In the genomic region with DNA sequence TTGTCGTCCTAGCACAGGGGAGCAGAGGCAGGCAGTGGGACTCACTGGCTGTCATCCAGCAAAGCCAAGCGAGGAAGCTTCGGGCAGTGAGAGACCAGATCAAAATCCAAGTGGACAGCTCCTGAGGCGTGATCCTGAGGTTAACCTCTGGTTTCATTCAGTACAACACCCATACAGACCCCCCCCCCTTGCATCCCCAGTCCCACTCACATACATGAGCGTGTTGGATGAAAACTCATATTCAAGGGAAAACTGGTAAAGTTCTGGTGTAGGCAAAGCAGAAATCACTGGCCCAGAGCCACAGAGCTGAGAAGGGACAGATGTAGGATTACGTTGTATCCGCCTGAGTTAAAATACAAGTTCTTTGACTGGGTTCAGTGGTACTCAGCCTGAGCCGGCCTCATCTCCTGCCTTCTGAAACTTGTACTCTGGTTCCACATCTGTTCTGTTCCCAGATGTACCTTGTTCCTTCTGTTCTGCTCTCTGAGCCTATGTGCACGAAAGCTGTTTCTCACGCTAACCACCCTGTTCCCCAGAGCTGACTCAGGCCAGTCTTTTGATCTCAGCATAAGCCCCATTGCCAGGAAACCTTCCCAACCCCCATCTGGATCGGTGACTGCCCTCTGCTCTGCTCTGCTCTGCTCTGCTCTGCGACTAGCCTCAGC, we compare ENCODE assay signal across 9 mouse cellular contexts.
A peak's percentile ranks its signal among the peaks of the same experiment; 100 is the strongest.
DNase-seq lines count a peak whose midpoint lies in the region; ATAC-seq and TF ChIP-seq lines count a peak whose summit lies in the region.
"Had no signal": no experiment of that assay in that cellular context is flagged by ENCODE, and none has a peak within 500 bp of the region (broad histone marks: within the 10 kb centered on the region; RNA-seq: fewer than 3 reads in every experiment).

No protein-coding gene starts in this region.

- H3K36me3 ChIP-seq in intestine, embryonic 14.5 days (ENCODE audit: control insufficient read depth, insufficient read depth, low read length), result no peaks in the 10 kb centered on the region
- H3K36me3 ChIP-seq in intestine, postnatal 0 days (ENCODE audit: control insufficient read depth, insufficient read depth), result no peaks in the 10 kb centered on the region
- no peaks in the 10 kb centered on the region for H3K36me3 ChIP-seq in limb, embryonic 14.5 days (ENCODE audit: control insufficient read depth, insufficient read depth, low read length)
- no peaks in the 10 kb centered on the region for H3K36me3 ChIP-seq in forebrain, embryonic 13.5 days (ENCODE audit: poor library complexity, severe bottlenecking)
- H3K36me3 ChIP-seq: liver, embryonic 15.5 days had no signal

- no peak for TF ChIP-seq CTCF in intestine, postnatal 0 days (IDR thresholded peaks at IDR 0.05; ENCODE audit: low read depth)

- 31% methylated on average over 12 of the region's 12 CpGs for WGBS in intestine, embryonic 14.5 days
- 34% methylated on average over 12 of the region's 12 CpGs for WGBS in intestine, postnatal 0 days
- 18% methylated on average over 12 of the region's 12 CpGs for WGBS in limb, embryonic 14.5 days
- WGBS in forebrain, embryonic 13.5 days, result 31% methylated on average over 12 of the region's 12 CpGs

- H3K4me2 ChIP-seq in intestine, embryonic 14.5 days (ENCODE audit: low read length), result no peak overlapping the region
- no peak overlapping the region for H3K4me2 ChIP-seq in intestine, postnatal 0 days (replicated peaks; ENCODE audit: low read depth)
- H3K4me2 ChIP-seq in limb, embryonic 14.5 days (replicated peaks; ENCODE audit: low read depth, low read length, severe bottlenecking), result no peak overlapping the region
- H3K4me2 ChIP-seq in forebrain, embryonic 13.5 days, result no peak overlapping the region
- H3K4me2 ChIP-seq: liver, embryonic 15.5 days had no signal

- no peak overlapping the region for H3K27ac ChIP-seq in intestine, embryonic 14.5 days (ENCODE audit: low read depth)
- H3K27ac ChIP-seq in intestine, postnatal 0 days (ENCODE audit: low read depth, low read length), result no peak overlapping the region
- H3K27ac ChIP-seq in limb, embryonic 14.5 days (replicated peaks; ENCODE audit: low read depth, low read length), result no peak overlapping the region
- no peak overlapping the region for H3K27ac ChIP-seq in forebrain, embryonic 13.5 days
- H3K27ac ChIP-seq: liver, embryonic 15.5 days had no signal

- H3K4me1 ChIP-seq in intestine, embryonic 14.5 days (replicated peaks; ENCODE audit: control insufficient read depth, insufficient read depth, low read length), result no peaks in the 10 kb centered on the region; the same call in 1 of the 2 replicates
- H3K4me1 ChIP-seq in intestine, postnatal 0 days (replicated peaks; ENCODE audit: control insufficient read depth, insufficient read depth, low read length), result 0 out of 2 replicates have a peak, but pooled peaks cover 3% of the 10 kb centered on the region
- H3K4me1 ChIP-seq in limb, embryonic 14.5 days (ENCODE audit: control insufficient read depth, insufficient read depth, low read length), result 0 out of 2 replicates have a peak, but pooled peaks cover 6% of the 10 kb centered on the region
- H3K4me1 ChIP-seq in forebrain, embryonic 13.5 days, result peaks cover 4% of the 10 kb centered on the region; the same call in 1 of the 2 replicates

- H3K4me3 ChIP-seq in intestine, embryonic 14.5 days (ENCODE audit: low read depth, low read length), result no peak overlapping the region
- H3K4me3 ChIP-seq in intestine, postnatal 0 days (ENCODE audit: low read depth, low read length), result no peak overlapping the region
- no peak overlapping the region for H3K4me3 ChIP-seq in limb, embryonic 14.5 days (replicated peaks; ENCODE audit: low read length)
- no peak overlapping the region for H3K4me3 ChIP-seq in forebrain, embryonic 13.5 days
- H3K4me3 ChIP-seq: liver, embryonic 15.5 days had no signal

- DNase-seq in intestine, embryonic 14.5 days (ENCODE audit: low spot score), result peak; percentile 54
- peak; percentile 15 to 61 for DNase-seq in adrenal gland, postnatal 36 days
- DNase-seq in heart, postnatal 4 days, result peak; percentile 19
- DNase-seq in limb, embryonic 14.5 days (ENCODE audit: low spot score), result peak; percentile 35
- no peak for DNase-seq in urinary bladder, adult 18-20 months (ENCODE audit: low spot score in 2 of 2)
- no peak for DNase-seq in cerebellum, postnatal 4 days (ENCODE audit: low spot score in 2 of 2)

- no peaks in the 10 kb centered on the region for H3K27me3 ChIP-seq in intestine, embryonic 14.5 days (replicated peaks; ENCODE audit: control insufficient read depth, insufficient read depth, low read length)
- H3K27me3 ChIP-seq in intestine, postnatal 0 days (replicated peaks; ENCODE audit: control insufficient read depth, insufficient read depth, low read length), result no peaks in the 10 kb centered on the region
- H3K27me3 ChIP-seq in limb, embryonic 14.5 days (ENCODE audit: control insufficient read depth, insufficient read depth, low read length), result no peaks in the 10 kb centered on the region
- H3K27me3 ChIP-seq in forebrain, embryonic 13.5 days, result no peaks in the 10 kb centered on the region
- H3K27me3 ChIP-seq: liver, embryonic 15.5 days had no signal

- H3K9me3 ChIP-seq in intestine, embryonic 14.5 days (ENCODE audit: control insufficient read depth, low read length), result no peaks in the 10 kb centered on the region
- H3K9me3 ChIP-seq in intestine, postnatal 0 days (ENCODE audit: control insufficient read depth), result no peaks in the 10 kb centered on the region
- no peaks in the 10 kb centered on the region for H3K9me3 ChIP-seq in limb, embryonic 14.5 days (ENCODE audit: control insufficient read depth, low read length)
- H3K9me3 ChIP-seq in forebrain, embryonic 13.5 days (replicated peaks), result peaks cover 3% of the 10 kb centered on the region
- H3K9me3 ChIP-seq: liver, embryonic 15.5 days had no signal

- ATAC-seq in intestine, embryonic 14.5 days (replicated peaks; ENCODE audit: low FRiP score, low TSS enrichment, low read depth), result no peak
- ATAC-seq in intestine, postnatal 0 days, result no peak
- ATAC-seq in limb, embryonic 14.5 days (ENCODE audit: low FRiP score, low read depth), result no peak; the same call in 1 of the 2 replicates
- no peak for ATAC-seq in forebrain, embryonic 13.5 days

- TF ChIP-seq POLR2A in limb, embryonic 14.5 days (IDR thresholded peaks at IDR 0.05; ENCODE audit: borderline replicate concordance, extremely low read depth, insufficient read depth, insufficient read length), result no peak

- no peak overlapping the region for H3K9ac ChIP-seq in intestine, embryonic 14.5 days (ENCODE audit: low read length)
- no peak overlapping the region for H3K9ac ChIP-seq in intestine, postnatal 0 days (ENCODE audit: low read depth, low read length)
- H3K9ac ChIP-seq in limb, embryonic 14.5 days (ENCODE audit: low read depth, low read length, severe bottlenecking), result no peak overlapping the region
- no peak overlapping the region for H3K9ac ChIP-seq in forebrain, embryonic 13.5 days
- H3K9ac ChIP-seq: liver, embryonic 15.5 days had no signal

Comparison
In these comparisons a context has a peak if more than half of its experiments do, and no peak if none do; other contexts are left out.
1. DNase-seq: peak in intestine, embryonic 14.5 days (single experiment), adrenal gland, postnatal 36 days (2 of 2), heart, postnatal 4 days (single experiment) and limb, embryonic 14.5 days (single experiment); none in urinary bladder, adult 18-20 months (0 of 2) and cerebellum, postnatal 4 days (0 of 2).